In genomic region chr12:105008752-105009178, GRCm38 (mm10) we compare ENCODE assay signal across 7 mouse cellular contexts. TPM values are rescaled to one million over a fixed set of nuclear protein-coding genes. Genes with fewer than 3 reads are reported as not detected.
DNase-seq lines count a peak whose midpoint lies in the region; ATAC-seq and TF ChIP-seq lines count a peak whose summit lies in the region.

No protein-coding gene starts in this region.

- DNase-seq in heart, adult 18-20 months, result peak; percentile 59 to 80
- DNase-seq in kidney, adult 18-20 months, result peak; percentile 78
- DNase-seq in cerebellum, postnatal 4 days (ENCODE audit: low spot score in 2 of 2), result no peak

- under 1% methylated on average over 13 of the region's 13 CpGs for WGBS in bone marrow, adult 2 months
- under 1% methylated on average over 13 of the region's 13 CpGs for WGBS in lung, embryonic 16.5 days
- 7% methylated on average over 13 of the region's 13 CpGs for WGBS in olfactory bulb, adult 2 months

- TF ChIP-seq POLR2A in ES-Bruce4 (IDR thresholded peaks at IDR 0.05; ENCODE audit: insufficient read depth, low read length), result no peak
- 0 out of 2 replicates have a peak, but pooled peaks have one; percentile 8 for TF ChIP-seq POLR2A in bone marrow, adult 2 months (IDR thresholded peaks at IDR 0.05; ENCODE audit: borderline replicate concordance, control insufficient read depth, low read depth, low read length)
- no peak for TF ChIP-seq POLR2A in olfactory bulb, adult 2 months (IDR thresholded peaks at IDR 0.05; ENCODE audit: insufficient read depth, low read depth, low read length)

- ATAC-seq in lung, embryonic 16.5 days (ENCODE audit: low read depth), result peak; percentile 69

- H3K4me2 ChIP-seq in lung, embryonic 16.5 days (ENCODE audit: low read depth, low read length), result peak overlapping the region; percentile 83

- H3K4me1 ChIP-seq in ES-Bruce4 (ENCODE audit: control insufficient read depth, insufficient read depth, low read length), result peaks cover 9% of the 10 kb centered on the region
- peaks cover 17% of the 10 kb centered on the region for H3K4me1 ChIP-seq in bone marrow, adult 2 months (ENCODE audit: control insufficient read depth, insufficient read depth, low read length)
- peaks cover 16% of the 10 kb centered on the region for H3K4me1 ChIP-seq in lung, embryonic 16.5 days (replicated peaks; ENCODE audit: control insufficient read depth, insufficient read depth, low read length)
- H3K4me1 ChIP-seq in olfactory bulb, adult 2 months (ENCODE audit: control insufficient read depth, insufficient read depth, low read length), result peaks cover 38% of the 10 kb centered on the region

- no peak for TF ChIP-seq EP300 in ES-Bruce4 (IDR thresholded peaks at IDR 0.05; ENCODE audit: insufficient read depth, low read depth, low read length)

- H3K9me3 ChIP-seq in ES-Bruce4 (replicated peaks; ENCODE audit: control insufficient read depth, insufficient read depth, low read length, poor library complexity, severe bottlenecking), result no peaks in the 10 kb centered on the region
- H3K9me3 ChIP-seq in lung, embryonic 16.5 days (ENCODE audit: control insufficient read depth, low read length), result no peaks in the 10 kb centered on the region

- no peaks in the 10 kb centered on the region for H3K27me3 ChIP-seq in ES-Bruce4 (ENCODE audit: control insufficient read depth, insufficient read depth, low read length, poor library complexity, severe bottlenecking)
- H3K27me3 ChIP-seq in lung, embryonic 16.5 days (ENCODE audit: control insufficient read depth, insufficient read depth, low read depth, low read length), result peaks cover 31% of the 10 kb centered on the region

- TF ChIP-seq CTCF in ES-Bruce4 (IDR thresholded peaks at IDR 0.05; ENCODE audit: low read depth, low read length), result no peak
- TF ChIP-seq CTCF in bone marrow, adult 2 months (IDR thresholded peaks at IDR 0.05; ENCODE audit: control insufficient read depth, insufficient read depth, low read length), result no peak
- no peak for TF ChIP-seq CTCF in olfactory bulb, adult 2 months (IDR thresholded peaks at IDR 0.05; ENCODE audit: insufficient read depth, low read depth, low read length)

- no peak overlapping the region for H3K9ac ChIP-seq in ES-Bruce4 (ENCODE audit: low read depth, poor library complexity, severe bottlenecking)
- H3K9ac ChIP-seq in lung, embryonic 16.5 days (ENCODE audit: low read length), result peak overlapping the region; percentile 31; the same call in 1 of the 2 replicates

- no peak overlapping the region for H3K27ac ChIP-seq in ES-Bruce4 (ENCODE audit: insufficient read depth, low read length)
- peak overlapping the region; percentile 95; the same call in 1 of the 2 replicates for H3K27ac ChIP-seq in bone marrow, adult 2 months (ENCODE audit: control insufficient read depth, insufficient read depth, low read depth, low read length, poor library complexity)
- H3K27ac ChIP-seq in lung, embryonic 16.5 days (ENCODE audit: low read length), result no peak overlapping the region
- no peak overlapping the region for H3K27ac ChIP-seq in olfactory bulb, adult 2 months (ENCODE audit: insufficient read depth, low read depth, low read length)

- H3K36me3 ChIP-seq in ES-Bruce4 (ENCODE audit: control insufficient read depth, insufficient read depth, low read length, poor library complexity, severe bottlenecking), result no peaks in the 10 kb centered on the region
- H3K36me3 ChIP-seq in lung, embryonic 16.5 days (ENCODE audit: control insufficient read depth, insufficient read depth, low read length), result no peaks in the 10 kb centered on the region

- peak overlapping the region; percentile 83 for H3K4me3 ChIP-seq in ES-Bruce4 (ENCODE audit: low read depth, low read length)
- peak overlapping the region; percentile 89 for H3K4me3 ChIP-seq in bone marrow, adult 2 months (replicated peaks; ENCODE audit: control insufficient read depth, low read depth, low read length)
- H3K4me3 ChIP-seq in lung, embryonic 16.5 days (ENCODE audit: low read length), result peak overlapping the region; percentile 54
- peak overlapping the region; percentile 64; the same call in 1 of the 2 replicates for H3K4me3 ChIP-seq in olfactory bulb, adult 2 months (ENCODE audit: insufficient read depth, low read depth, low read length)

RNA-seq across cellular contexts. Expression of gene Syne3, which starts 0.8 kb away (rescaled TPM):
- polyA plus RNA-seq in ES-Bruce4 (2011; ENCODE audit: insufficient read depth, insufficient read length, low read depth, missing spikeins), result 1.2 and 1.9 TPM in 2 replicates
- 9.0 and 11.1 TPM in 2 replicates for polyA plus RNA-seq in bone marrow, adult 2 months (2011; ENCODE audit: insufficient read depth, insufficient read length, low replicate concordance, missing spikeins)
- total RNA-seq in heart, adult 18-20 months (2021), result 1 to 10 TPM; 7.9 to 8.3 TPM
- 0.74 and 0.91 TPM in 2 replicates for polyA plus RNA-seq in lung, embryonic 16.5 days (2015; fragmentation: Nextera tagmentation; extraction: Ambion mirVana)
- polyA plus RNA-seq in olfactory bulb, adult 2 months (2012; ENCODE audit: insufficient read depth, insufficient read length, low replicate concordance, missing spikeins), result not detected in 2 replicates

RNA-seq across cellular contexts. Expression of gene Glrx5, which starts 23.7 kb away (rescaled TPM):
- polyA plus RNA-seq in ES-Bruce4 (2011; ENCODE audit: insufficient read depth, insufficient read length, low read depth, missing spikeins), result 36.4 and 38.7 TPM in 2 replicates
- 274 and 493 TPM in 2 replicates for polyA plus RNA-seq in bone marrow, adult 2 months (2011; ENCODE audit: insufficient read depth, insufficient read length, low replicate concordance, missing spikeins)
- 100 to 1,000 TPM in 1 of 2 experiments, 10 to 100 TPM in 1; 83.8 to 111 TPM for total RNA-seq in heart, adult 18-20 months (2021)
- 119 and 123 TPM in 2 replicates for polyA plus RNA-seq in lung, embryonic 16.5 days (2015; fragmentation: Nextera tagmentation; extraction: Ambion mirVana)
- not detected in 2 replicates for polyA plus RNA-seq in olfactory bulb, adult 2 months (2012; ENCODE audit: insufficient read depth, insufficient read length, low replicate concordance, missing spikeins)

Comparison
In these comparisons a context has a peak if more than half of its experiments do, and no peak if none do; other contexts are left out.
1. DNase-seq: peak in heart, adult 18-20 months (2 of 2) and kidney, adult 18-20 months (single experiment); none in cerebellum, postnatal 4 days (0 of 2).
2. RNA of gene Glrx5, which starts 23.7 kb away (polyA plus RNA-seq): 274 to 493 TPM in bone marrow, adult 2 months, 119 to 123 TPM in lung, embryonic 16.5 days and 36.4 to 38.7 TPM in ES-Bruce4; not detected in olfactory bulb, adult 2 months; every median in the first group is over 10 times any median in the second.
3. Peak in every context shown above with its lines, with median percentiles within 50 percentile points of each other: H3K4me3 ChIP-seq.